In genomic region chr5:36766958-36767703, GRCm38 (mm10) we compare ENCODE assay signal across 10 mouse cellular contexts. TPM values are rescaled to one million over a fixed set of nuclear protein-coding genes. Genes with fewer than 3 reads are reported as not detected.
DNase-seq lines count a peak whose midpoint lies in the region; ATAC-seq lines count a peak whose summit lies in the region.
"Had no signal": no experiment of that assay in that cellular context is flagged by ENCODE, and none has a peak within 500 bp of the region (broad histone marks: within the 10 kb centered on the region; RNA-seq: fewer than 3 reads in every experiment).

No protein-coding gene starts in this region.

- no peak overlapping the region for H3K9ac ChIP-seq in forebrain, embryonic 11.5 days (ENCODE audit: low read length)
- no peak overlapping the region for H3K9ac ChIP-seq in midbrain, embryonic 11.5 days (ENCODE audit: low read length)
- H3K9ac ChIP-seq: limb, embryonic 12.5 days had no signal

- H3K4me3 ChIP-seq in forebrain, embryonic 11.5 days (ENCODE audit: low read depth, low read length) = no peak overlapping the region
- no peak overlapping the region for H3K4me3 ChIP-seq in midbrain, embryonic 11.5 days (ENCODE audit: low read depth, low read length)
- H3K4me3 ChIP-seq: limb, embryonic 12.5 days had no signal

- no peaks in the 10 kb centered on the region for H3K4me1 ChIP-seq in forebrain, embryonic 11.5 days (replicated peaks; ENCODE audit: control insufficient read depth, insufficient read depth, low read length)
- H3K4me1 ChIP-seq in midbrain, embryonic 11.5 days (ENCODE audit: control insufficient read depth, insufficient read depth, low read length) = peaks cover 8% of the 10 kb centered on the region

- ATAC-seq in forebrain, embryonic 11.5 days (replicated peaks; ENCODE audit: low FRiP score) = peak; percentile 70
- peak; percentile 80 for ATAC-seq in midbrain, embryonic 11.5 days (ENCODE audit: low FRiP score)

- 35% methylated on average over 10 of the region's 10 CpGs for WGBS in forebrain, embryonic 11.5 days
- 34% methylated on average over 10 of the region's 10 CpGs for WGBS in midbrain, embryonic 11.5 days

- H3K9me3 ChIP-seq in forebrain, embryonic 11.5 days (ENCODE audit: control insufficient read depth, low read length) = no peaks in the 10 kb centered on the region
- no peaks in the 10 kb centered on the region for H3K9me3 ChIP-seq in midbrain, embryonic 11.5 days (ENCODE audit: control insufficient read depth, low read length)
- H3K9me3 ChIP-seq: limb, embryonic 12.5 days had no signal

- no peaks in the 10 kb centered on the region for H3K36me3 ChIP-seq in forebrain, embryonic 11.5 days (ENCODE audit: control insufficient read depth, insufficient read depth, low read length)
- no peaks in the 10 kb centered on the region for H3K36me3 ChIP-seq in midbrain, embryonic 11.5 days (ENCODE audit: control insufficient read depth, insufficient read depth, low read length)
- H3K36me3 ChIP-seq: limb, embryonic 12.5 days had no signal

- 0 out of 2 replicates have a peak overlapping the region, but pooled peaks have one; percentile 5 for H3K27ac ChIP-seq in forebrain, embryonic 11.5 days (ENCODE audit: low read depth, low read length)
- H3K27ac ChIP-seq in midbrain, embryonic 11.5 days (ENCODE audit: low read depth, low read length) = peak overlapping the region; percentile 41; the same call in 1 of the 2 replicates
- H3K27ac ChIP-seq: limb, embryonic 12.5 days had no signal

- no peaks in the 10 kb centered on the region for H3K27me3 ChIP-seq in forebrain, embryonic 11.5 days (ENCODE audit: control insufficient read depth, insufficient read depth, low read length)
- no peaks in the 10 kb centered on the region for H3K27me3 ChIP-seq in midbrain, embryonic 11.5 days (ENCODE audit: control insufficient read depth, insufficient read depth, low read length)
- H3K27me3 ChIP-seq: limb, embryonic 12.5 days had no signal

- DNase-seq in A20 (ENCODE audit: low read depth, low spot score) = peak; percentile 43
- peak; percentile 45 for DNase-seq in cerebellum, adult 11 months
- DNase-seq in forebrain, embryonic 11.5 days (ENCODE audit: low spot score) = no peak
- peak; percentile 89 for DNase-seq in midbrain, embryonic 11.5 days (ENCODE audit: low spot score, missing footprints)
- DNase-seq in gastrocnemius, adult 18-20 months (ENCODE audit: low spot score) = no peak
- DNase-seq in thymus, postnatal 0 days (ENCODE audit: low spot score) = no peak
- no peak for DNase-seq in T-cell, adult 2 months (ENCODE audit: low spot score)
- DNase-seq in spleen, postnatal 4 days (ENCODE audit: low spot score in 2 of 2) = no peak
- DNase-seq: heart, postnatal 10 days had no signal

- no peak overlapping the region for H3K4me2 ChIP-seq in forebrain, embryonic 11.5 days (ENCODE audit: low read depth, low read length, severe bottlenecking)
- H3K4me2 ChIP-seq in midbrain, embryonic 11.5 days = no peak overlapping the region
- H3K4me2 ChIP-seq: limb, embryonic 12.5 days had no signal

RNA-seq across cellular contexts. Expression of gene Bloc1s4, which starts 18.7 kb away (rescaled TPM):
- 22.9 and 25.6 TPM in 2 replicates for polyA plus RNA-seq in forebrain, embryonic 11.5 days (2014; fragmentation: Nextera tagmentation; extraction: Ambion mirVana)
- 20.8 and 23.3 TPM in 2 replicates for polyA plus RNA-seq in midbrain, embryonic 11.5 days (2014; fragmentation: Nextera tagmentation; extraction: Ambion mirVana)
- 10 to 100 TPM in 1 of 2 experiments, 1 to 10 TPM in 1; 9.4 to 10.1 TPM for total RNA-seq in gastrocnemius, adult 18-20 months (2021)
- polyA plus RNA-seq in thymus, postnatal 0 days (2015; fragmentation: Nextera tagmentation; extraction: Ambion mirVana) = 37.3 and 42.2 TPM in 2 replicates

RNA-seq across cellular contexts. Expression of gene Mrfap1, which starts 29.4 kb away (rescaled TPM):
- polyA plus RNA-seq in forebrain, embryonic 11.5 days (2014; fragmentation: Nextera tagmentation; extraction: Ambion mirVana) = 563 and 565 TPM in 2 replicates
- 615 and 623 TPM in 2 replicates for polyA plus RNA-seq in midbrain, embryonic 11.5 days (2014; fragmentation: Nextera tagmentation; extraction: Ambion mirVana)
- total RNA-seq in gastrocnemius, adult 18-20 months (2021) = 100 to 1,000 TPM; 213 to 228 TPM
- 322 and 329 TPM in 2 replicates for polyA plus RNA-seq in thymus, postnatal 0 days (2015; fragmentation: Nextera tagmentation; extraction: Ambion mirVana)

Comparison
In these comparisons a context has a peak if more than half of its experiments do, and no peak if none do; other contexts are left out.
1. DNase-seq: peak in A20 (single experiment), cerebellum, adult 11 months (single experiment) and midbrain, embryonic 11.5 days (single experiment); none in forebrain, embryonic 11.5 days (single experiment), gastrocnemius, adult 18-20 months (single experiment), thymus, postnatal 0 days (single experiment), T-cell, adult 2 months (single experiment) and spleen, postnatal 4 days (0 of 2).